Mouse (Mus musculus) ES-Bruce4 (cell line): ENCODE results near the gene Hmga1b.

ENCODE experiments used
- CTCF ChIP-seq: IDR thresholded peaks from one replicate; pipeline ENCODE4 v1.8.1; 2011; ENCODE audit warnings: low read depth, low read length
- POLR2A ChIP-seq: IDR thresholded peaks from one replicate; pipeline ENCODE4 v1.8.1; 2011; ENCODE audit warnings: low read length; ENCODE audit not compliant: insufficient read depth

- TF ChIP-seq CTCF (no peak), POLR2A (no peak)
Measured at GRCm38 (mm10) chr11:120760236-120760635, 2.4 kb upstream of the Hmga1b start.
